Comparison of ENCODE assay signal across 8 mouse cellular contexts in genomic region chr7:118983961-118984360, GRCm38 (mm10). TPM values are rescaled to one million over a fixed set of nuclear protein-coding genes. Genes with fewer than 3 reads are reported as not detected.
DNase-seq lines count a peak whose midpoint lies in the region; ATAC-seq lines count a peak whose summit lies in the region.

No protein-coding gene starts in this region.

- no peak overlapping the region for H3K27ac ChIP-seq in midbrain, embryonic 13.5 days
- H3K27ac ChIP-seq in midbrain, embryonic 16.5 days (ENCODE audit: low read length): no peak overlapping the region
- H3K27ac ChIP-seq in hindbrain, embryonic 15.5 days (replicated peaks): no peak overlapping the region
- no peak overlapping the region for H3K27ac ChIP-seq in heart, embryonic 12.5 days (ENCODE audit: poor library complexity, severe bottlenecking)

- H3K4me2 ChIP-seq in midbrain, embryonic 13.5 days (replicated peaks): no peak overlapping the region
- H3K4me2 ChIP-seq in midbrain, embryonic 16.5 days (ENCODE audit: low read length): no peak overlapping the region
- H3K4me2 ChIP-seq in hindbrain, embryonic 15.5 days: no peak overlapping the region
- H3K4me2 ChIP-seq in heart, embryonic 12.5 days: no peak overlapping the region

- H3K9me3 ChIP-seq in midbrain, embryonic 13.5 days: no peaks in the 10 kb centered on the region
- no peaks in the 10 kb centered on the region for H3K9me3 ChIP-seq in midbrain, embryonic 16.5 days (replicated peaks; ENCODE audit: control insufficient read depth, low read length, poor library complexity, severe bottlenecking)
- H3K9me3 ChIP-seq in hindbrain, embryonic 15.5 days: no peaks in the 10 kb centered on the region
- no peaks in the 10 kb centered on the region for H3K9me3 ChIP-seq in heart, embryonic 12.5 days (replicated peaks)

- WGBS in midbrain, embryonic 13.5 days: 86% methylated on average over 19 of the region's 19 CpGs
- 72% methylated on average over 19 of the region's 19 CpGs for WGBS in midbrain, embryonic 16.5 days
- whole genome bisulfite sequencing in hindbrain, embryonic 15.5 days: 66% methylated on average over 19 of the region's 19 CpGs
- WGBS in heart, embryonic 12.5 days: 82% methylated on average over 19 of the region's 19 CpGs

- intact Hi-C loops in left cerebral cortex, postnatal 10 days (cut with DNase I): no loop called here

- peaks cover 20% of the 10 kb centered on the region for H3K4me1 ChIP-seq in midbrain, embryonic 13.5 days (replicated peaks)
- no peaks in the 10 kb centered on the region for H3K4me1 ChIP-seq in midbrain, embryonic 16.5 days (ENCODE audit: control insufficient read depth, insufficient read depth, low read length)
- H3K4me1 ChIP-seq in hindbrain, embryonic 15.5 days (replicated peaks): peaks cover 29% of the 10 kb centered on the region
- H3K4me1 ChIP-seq in heart, embryonic 12.5 days (replicated peaks): 0 out of 2 replicates have a peak, but pooled peaks cover 1% of the 10 kb centered on the region

- peak; percentile 28; the same call in 1 of the 2 replicates for ATAC-seq in midbrain, embryonic 13.5 days
- ATAC-seq in midbrain, embryonic 16.5 days: no peak
- ATAC-seq in hindbrain, embryonic 15.5 days (ENCODE audit: low FRiP score, low read depth): peak; percentile 39
- no peak for ATAC-seq in heart, embryonic 12.5 days (ENCODE audit: insufficient number of reproducible peaks, low FRiP score)

- no peak overlapping the region for H3K4me3 ChIP-seq in midbrain, embryonic 13.5 days (replicated peaks)
- no peak overlapping the region for H3K4me3 ChIP-seq in midbrain, embryonic 16.5 days (ENCODE audit: low read depth, low read length)
- no peak overlapping the region for H3K4me3 ChIP-seq in hindbrain, embryonic 15.5 days
- no peak overlapping the region for H3K4me3 ChIP-seq in heart, embryonic 12.5 days

- H3K9ac ChIP-seq in midbrain, embryonic 13.5 days (replicated peaks): no peak overlapping the region
- no peak overlapping the region for H3K9ac ChIP-seq in midbrain, embryonic 16.5 days (ENCODE audit: low read depth, low read length)
- H3K9ac ChIP-seq in hindbrain, embryonic 15.5 days: no peak overlapping the region
- no peak overlapping the region for H3K9ac ChIP-seq in heart, embryonic 12.5 days

- peak; percentile 95 for DNase-seq in cerebellum, adult 9-10 months
- peak; percentile 51 to 75 for DNase-seq in left cerebral cortex, postnatal 10 days (ENCODE audit: extremely low spot score in 1 of 2, low spot score in 2 of 2)
- no peak for DNase-seq in embryo, embryonic 10.5 days (ENCODE audit: low spot score)
- no peak for DNase-seq in embryo, embryonic 9.5 days (ENCODE audit: extremely low spot score)

- peaks cover 32% of the 10 kb centered on the region for H3K36me3 ChIP-seq in midbrain, embryonic 13.5 days
- H3K36me3 ChIP-seq in midbrain, embryonic 16.5 days (ENCODE audit: control insufficient read depth, insufficient read depth, low read length): no peaks in the 10 kb centered on the region
- no peaks in the 10 kb centered on the region for H3K36me3 ChIP-seq in hindbrain, embryonic 15.5 days
- peaks cover 12% of the 10 kb centered on the region for H3K36me3 ChIP-seq in heart, embryonic 12.5 days

- no peaks in the 10 kb centered on the region for H3K27me3 ChIP-seq in midbrain, embryonic 13.5 days
- H3K27me3 ChIP-seq in midbrain, embryonic 16.5 days (ENCODE audit: control insufficient read depth, insufficient read depth, low read depth, low read length): no peaks in the 10 kb centered on the region
- no peaks in the 10 kb centered on the region for H3K27me3 ChIP-seq in hindbrain, embryonic 15.5 days
- H3K27me3 ChIP-seq in heart, embryonic 12.5 days (replicated peaks): no peaks in the 10 kb centered on the region

RNA-seq across cellular contexts. Expression of gene Gprc5b, which starts 11.1 kb away (rescaled TPM):
- 7.2 and 7.6 TPM in 2 replicates for polyA plus RNA-seq in midbrain, embryonic 13.5 days (2015; fragmentation: Nextera tagmentation; extraction: Ambion mirVana)
- 2.9 and 3.1 TPM in 2 replicates for polyA plus RNA-seq in midbrain, embryonic 16.5 days (2015; fragmentation: Nextera tagmentation; extraction: Ambion mirVana)
- polyA plus RNA-seq in hindbrain, embryonic 15.5 days (2015; fragmentation: Nextera tagmentation; extraction: Ambion mirVana): 5.2 and 5.9 TPM in 2 replicates
- 10 to 100 TPM; 36.8 to 39.8 TPM for total RNA-seq in left cerebral cortex, postnatal 10 days (2021)
- 3.3 and 3.6 TPM in 2 replicates for polyA plus RNA-seq in heart, embryonic 12.5 days (2016; fragmentation: Nextera tagmentation; extraction: Ambion mirVana)

Comparison
In these comparisons a context has a peak if more than half of its experiments do, and no peak if none do; other contexts are left out.
1. ATAC-seq: peak in midbrain, embryonic 13.5 days (single experiment) and hindbrain, embryonic 15.5 days (single experiment); none in midbrain, embryonic 16.5 days (single experiment) and heart, embryonic 12.5 days (single experiment).
2. DNase-seq: peak in cerebellum, adult 9-10 months (single experiment) and left cerebral cortex, postnatal 10 days (2 of 2); none in embryo, embryonic 10.5 days (single experiment) and embryo, embryonic 9.5 days (single experiment).